Mouse (Mus musculus) cortical plate, adult 2 months (tissue): ENCODE results near the gene Gm20425. TPM values are rescaled to one million over a fixed set of nuclear protein-coding genes. Genes with fewer than 3 reads are reported as not detected.

Experiments used
- H3K27ac ChIP-seq: fragments of 200-500 bp; 2 replicates; pipeline ENCODE4 v1.5.1; 2012; ENCODE audit warnings: low read length, control low read depth, inconsistent platforms; ENCODE audit not compliant: insufficient read depth
- H3K4me1 ChIP-seq: fragments of 200-500 bp; 2 replicates; pipeline ENCODE4 v1.6.1; 2011; ENCODE audit warnings: low read length; ENCODE audit not compliant: control insufficient read depth, insufficient read depth
- H3K4me3 ChIP-seq: fragments of 200-500 bp; 2 replicates; pipeline ENCODE4 v1.5.1; 2011; ENCODE audit warnings: mild to moderate bottlenecking, low read length, control low read depth; ENCODE audit not compliant: insufficient read depth
- CTCF ChIP-seq: fragments of 200-500 bp; IDR thresholded peaks from 2 replicates; pipeline ENCODE4 v1.5.1; 2011; ENCODE audit warnings: mild to moderate bottlenecking, control low read depth, low read length; ENCODE audit not compliant: insufficient read depth; ENCODE audit errors: extremely low read depth
- POLR2A ChIP-seq: fragments of 200-500 bp; IDR thresholded peaks from 2 replicates; pipeline ENCODE4 v1.6.1; 2011; ENCODE audit warnings: mild to moderate bottlenecking, low read length, control low read depth; ENCODE audit not compliant: insufficient read depth; ENCODE audit errors: extremely low read depth
- polyA plus RNA-seq: library from polyadenylated mRNA; depleted of rRNA; stranded (reverse); fragments of >200 nt; gene quantifications from 2 replicates; pipeline ENCODE4 v1.2.3, GENCODE M21; 2012; rRNA removed

The Gm20425 gene
- not detected in 2 replicates for polyA plus RNA-seq

DNA sequence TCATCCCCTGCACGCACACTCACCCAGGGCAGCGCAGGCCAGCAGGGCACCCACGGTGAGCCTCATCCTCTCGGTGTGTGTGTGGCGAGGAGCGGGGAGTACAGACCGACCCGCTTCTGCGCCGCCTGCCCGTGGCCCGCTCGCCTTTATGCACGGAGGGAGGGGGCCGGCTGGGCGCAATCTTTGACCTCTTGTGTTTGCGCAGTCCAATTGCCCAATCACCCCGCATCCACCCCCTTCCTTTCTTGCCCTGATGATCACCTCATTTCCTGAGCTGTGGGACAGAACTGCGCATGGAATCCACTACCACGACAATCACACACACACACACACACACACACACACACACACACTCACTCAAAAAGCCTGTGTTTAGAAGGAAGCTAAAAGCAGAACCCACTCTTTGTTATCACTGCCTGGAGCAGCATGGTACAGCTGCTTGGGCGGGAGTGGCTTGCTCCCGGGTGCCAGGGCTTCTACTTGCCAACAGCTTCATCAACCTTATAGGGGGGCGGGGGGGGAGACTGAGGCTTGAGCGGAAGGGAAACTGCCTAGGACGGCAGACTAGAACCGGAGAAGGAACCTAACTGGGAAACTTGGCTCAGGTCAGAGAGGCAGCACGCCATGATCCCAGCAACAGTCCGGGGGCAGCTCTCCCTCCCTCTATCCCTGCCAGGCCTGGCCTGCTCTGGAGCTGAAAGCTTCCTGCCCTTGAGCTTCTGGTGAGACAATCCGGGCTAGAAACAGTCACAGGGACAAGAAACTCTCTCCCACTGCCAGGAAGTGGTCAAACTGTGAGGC lies at the start of gene Gm20425, which contains the start of gene Trf:
TSS of gene Gm20425 (minus strand) at position 157 of the 801 bp plus-strand sequence.
TSS of gene Trf (minus strand) at position 294 of the 801 bp plus-strand sequence.
- TF ChIP-seq POLR2A (0 out of 2 replicates have a peak, but pooled peaks have one; percentile 30), CTCF (no peak)
- peak within 1 kb of the TSS; percentile 85 for H3K27ac ChIP-seq
- H3K4me3 ChIP-seq, result peak within 1 kb of the TSS; percentile 5; the same call in 1 of the 2 replicates
- H3K4me1 ChIP-seq, result no peaks in the 10 kb centered on the region

DNA sequence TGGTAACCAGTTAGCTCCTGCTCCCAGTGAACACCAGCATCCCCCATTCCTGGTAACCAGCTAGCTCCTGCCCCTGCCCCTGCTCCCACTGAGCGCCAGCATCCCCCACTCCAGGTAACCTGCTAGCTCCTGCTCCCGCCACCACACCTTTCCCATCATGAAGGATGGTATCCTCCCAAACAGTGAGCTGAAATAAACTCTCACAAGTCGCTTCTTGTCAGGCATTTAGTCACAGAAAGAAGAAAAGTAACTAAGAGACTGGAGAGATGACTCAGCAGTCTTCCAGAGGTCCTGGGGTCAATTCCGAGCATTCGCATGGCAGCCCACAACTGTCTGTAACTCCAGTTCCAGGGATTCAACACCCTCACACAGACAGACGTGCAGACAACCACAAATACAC lies 46.8 kb upstream of the Gm20425 start:
- TF ChIP-seq CTCF, result no peak
- no peak for TF ChIP-seq POLR2A
- Histone ChIP-seq H3K27ac (no peak overlapping the region), H3K4me3 (no peak overlapping the region)

DNA sequence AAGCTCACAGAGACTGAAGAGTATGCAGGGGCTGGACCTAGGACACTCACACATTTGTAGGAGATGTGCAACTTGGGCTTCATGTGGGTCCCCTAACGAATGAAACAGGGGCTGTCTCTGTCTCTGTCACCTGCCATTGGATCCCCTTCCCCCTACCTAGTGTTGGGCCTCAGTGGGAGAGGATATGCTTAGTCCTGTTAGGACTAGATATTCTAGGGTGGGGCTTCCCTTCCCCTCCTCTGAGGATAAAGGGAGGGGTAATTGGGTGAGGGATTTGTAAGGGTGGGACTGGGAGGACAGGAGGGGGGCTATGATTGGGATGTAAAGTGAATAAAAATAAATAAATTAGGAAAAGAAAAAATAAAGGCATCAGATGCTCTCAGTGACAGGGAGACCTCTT lies 45.6 kb upstream of the Gm20425 start:
- Histone ChIP-seq H3K27ac (no peak overlapping the region), H3K4me1 (no peaks in the 10 kb centered on the region), H3K4me3 (no peak overlapping the region)
- TF ChIP-seq CTCF (no peak), POLR2A (no peak)

More for the DNA sequence above, 46.8 kb upstream of the Gm20425 start:
- H3K4me1 ChIP-seq, result no peaks in the 10 kb centered on the region

DNA sequence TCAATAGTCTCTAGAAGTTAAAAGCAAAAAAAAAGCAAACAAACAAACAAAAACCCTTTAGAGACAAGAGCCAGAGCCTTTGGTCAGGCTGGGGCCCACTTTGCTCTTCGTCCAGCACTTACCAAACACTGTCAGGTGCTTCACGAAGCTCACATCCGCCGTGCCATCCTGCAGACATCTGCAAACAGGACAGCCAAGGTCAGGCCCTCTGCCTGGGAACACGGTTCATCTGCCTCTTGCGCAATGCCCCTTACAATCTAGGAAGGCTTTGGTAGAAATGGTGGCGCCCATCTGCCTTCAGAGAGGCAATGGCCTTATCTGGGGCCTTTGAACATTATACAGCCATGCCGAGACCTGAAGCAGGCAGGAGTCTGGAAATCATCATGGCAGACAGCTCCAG lies 44.7 kb upstream of the Gm20425 start:
- TF ChIP-seq CTCF, result no peak
- no peak for TF ChIP-seq POLR2A
- Histone ChIP-seq H3K27ac (no peak overlapping the region), H3K4me1 (no peaks in the 10 kb centered on the region), H3K4me3 (no peak overlapping the region)

DNA sequence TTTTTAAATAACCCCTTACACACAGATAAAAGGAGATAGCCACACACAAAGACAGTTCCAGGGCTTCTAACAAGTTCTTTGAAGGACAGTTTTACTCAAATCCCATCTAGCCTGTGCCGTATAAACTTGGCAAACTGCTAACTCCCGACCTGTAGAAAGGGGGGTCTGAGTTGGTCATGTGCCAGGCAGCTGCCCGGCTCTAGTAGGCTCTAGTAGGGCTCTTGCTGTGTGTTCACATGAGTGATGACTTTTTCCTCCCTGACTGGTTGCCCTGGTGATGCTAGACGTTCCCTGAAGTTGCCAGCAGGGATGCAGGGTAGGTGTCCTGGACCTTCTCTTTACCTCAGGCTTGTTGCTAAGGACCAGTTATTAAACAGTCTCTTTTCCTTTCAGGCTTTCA lies 41.0 kb upstream of the Gm20425 start:
- no peak overlapping the region for H3K4me3 ChIP-seq
- no peaks in the 10 kb centered on the region for H3K4me1 ChIP-seq
- TF ChIP-seq POLR2A, result no peak
- TF ChIP-seq CTCF, result no peak
- no peak overlapping the region for H3K27ac ChIP-seq

DNA sequence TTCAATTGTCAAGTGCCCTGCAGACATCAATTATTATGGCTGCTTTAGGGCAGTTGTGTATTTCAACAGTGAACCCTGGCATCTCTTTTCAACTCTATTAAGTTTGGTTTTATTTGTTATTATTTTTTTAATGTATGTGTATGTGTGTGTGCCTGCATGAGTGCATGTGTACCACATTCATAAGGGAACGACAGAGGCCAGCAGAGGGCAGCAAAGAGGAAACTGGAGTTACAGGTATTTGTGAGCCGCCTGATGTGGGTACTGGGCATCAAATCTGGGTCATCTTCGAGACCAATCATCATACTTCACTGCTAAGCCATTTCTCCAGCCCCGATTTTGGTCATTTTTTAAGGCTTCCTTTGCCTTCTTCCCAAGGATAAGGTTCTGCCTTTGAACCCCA lies 35.7 kb upstream of the Gm20425 start:
- no peaks in the 10 kb centered on the region for H3K4me1 ChIP-seq
- no peak overlapping the region for H3K4me3 ChIP-seq
- H3K27ac ChIP-seq, result no peak overlapping the region
- no peak for TF ChIP-seq POLR2A
- TF ChIP-seq CTCF, result no peak

GRCm38 (mm10) chr9:103252906-103253305 lies 22.8 kb upstream of the Gm20425 start:
- no peak overlapping the region for H3K27ac ChIP-seq
- H3K4me1 ChIP-seq, result no peaks in the 10 kb centered on the region
- no peak for TF ChIP-seq POLR2A
- TF ChIP-seq CTCF, result no peak
- H3K4me3 ChIP-seq, result no peak overlapping the region

DNA sequence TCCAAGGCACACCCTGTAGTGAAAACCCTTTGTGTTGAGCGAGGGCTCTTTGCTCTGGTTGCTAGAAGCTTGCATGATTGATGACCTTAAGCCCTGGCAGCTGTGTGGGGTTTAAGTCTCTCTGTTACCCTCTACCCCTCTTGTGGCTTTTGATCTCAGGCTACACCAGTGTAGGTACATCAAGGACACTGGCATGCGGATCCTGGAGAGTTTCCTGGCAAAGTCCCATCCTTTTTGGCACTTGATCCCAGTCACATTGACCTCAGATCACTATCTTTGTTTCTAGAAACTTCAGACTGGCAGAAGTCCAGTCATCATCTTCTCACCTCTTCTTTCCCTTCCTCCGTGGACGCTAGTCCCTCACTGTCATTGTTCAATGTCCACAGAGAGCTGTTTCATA lies 18.5 kb upstream of the Gm20425 start:
- Histone ChIP-seq H3K4me1 (no peaks in the 10 kb centered on the region), H3K4me3 (no peak overlapping the region), H3K27ac (no peak overlapping the region)
- TF ChIP-seq CTCF (no peak), POLR2A (no peak)

GRCm38 (mm10) chr9:103246526-103247168 lies 16.5 kb upstream of the Gm20425 start:
- no peaks in the 10 kb centered on the region for H3K4me1 ChIP-seq
- H3K27ac ChIP-seq, result no peak overlapping the region
- no peak overlapping the region for H3K4me3 ChIP-seq
- TF ChIP-seq CTCF (no peak), POLR2A (no peak)

DNA sequence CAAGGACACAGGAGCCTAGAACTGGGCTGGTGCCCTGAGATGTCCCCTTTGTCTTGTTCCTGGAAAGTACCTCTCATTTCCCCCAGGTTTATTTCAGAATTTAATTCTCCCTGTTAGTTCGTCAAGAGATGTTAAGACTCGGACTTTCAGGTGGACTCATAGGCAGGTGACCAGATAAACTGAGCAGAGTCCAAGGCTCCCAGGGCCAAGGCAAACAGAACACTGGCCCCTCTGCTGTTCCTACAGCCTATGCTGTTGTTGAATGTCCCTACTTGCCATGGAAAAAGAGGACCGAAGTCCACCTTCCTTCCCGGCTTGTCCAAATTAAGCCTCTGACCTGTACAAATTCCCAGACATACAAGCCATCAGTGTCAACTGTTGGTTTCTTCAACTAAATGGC lies 13.5 kb upstream of the Gm20425 start:
- TF ChIP-seq POLR2A, result no peak
- TF ChIP-seq CTCF, result no peak
- H3K4me1 ChIP-seq, result no peaks in the 10 kb centered on the region
- H3K4me3 ChIP-seq, result no peak overlapping the region
- no peak overlapping the region for H3K27ac ChIP-seq
